Mouse (Mus musculus) embryonic facial prominence, embryonic 10.5 days (tissue): ENCODE results near the gene Prdm2. TPM values are rescaled to one million over a fixed set of nuclear protein-coding genes. Genes with fewer than 3 reads are reported as not detected.
A peak's percentile ranks its signal among the peaks of the same experiment; 100 is the strongest.

Source experiments
- DNase-seq: peaks from one replicate; pipeline ENCODE4 v3.0.0-alpha.2; 2017; ENCODE audit warnings: low spot score
- H3K27ac ChIP-seq: fragments of 300-500 bp; sonication (generic); replicated peaks from 2 replicates; pipeline ENCODE4 v1.5.1; 2016; ENCODE audit warnings: mild to moderate bottlenecking
- H3K27me3 ChIP-seq: fragments of 300-500 bp; sonication (generic); replicated peaks from 2 replicates; pipeline ENCODE4 v1.6.1; 2016; ENCODE audit warnings: low read depth, mild to moderate bottlenecking; ENCODE audit not compliant: poor library complexity, severe bottlenecking
- H3K36me3 ChIP-seq: fragments of 300-500 bp; sonication (generic); replicated peaks from 2 replicates; pipeline ENCODE4 v1.6.1; 2016; ENCODE audit warnings: mild to moderate bottlenecking, moderate library complexity
- H3K4me1 ChIP-seq: fragments of 300-500 bp; sonication (generic); 2 replicates; pipeline ENCODE4 v1.6.1; 2016
- H3K4me3 ChIP-seq: fragments of 300-500 bp; sonication (generic); 2 replicates; pipeline ENCODE4 v1.5.1; 2016; ENCODE audit warnings: mild to moderate bottlenecking, moderate library complexity
- H3K9me3 ChIP-seq: fragments of 300-500 bp; sonication (generic); 2 replicates; pipeline ENCODE4 v1.6.1; 2016; ENCODE audit warnings: mild to moderate bottlenecking
- WGBS: fragments of 180-500 bp; shearing (Covaris S2); methylation state at CpG from one replicate; pipeline ENCODE4 v1.1.7; 2016; 5-methylcytosine and 5-hydroxymethylcytosine counted together
- polyA plus RNA-seq: library from polyadenylated mRNA; unstranded; fragments of >200 nt; fragmentation: Nextera tagmentation; extraction: Ambion mirVana; gene quantifications from 2 replicates; pipeline ENCODE4 v1.2.1, GENCODE M21; 2016

The Prdm2 gene
- polyA plus RNA-seq, 1 experiment from 2014 or later, result 17.4 TPM

DNA sequence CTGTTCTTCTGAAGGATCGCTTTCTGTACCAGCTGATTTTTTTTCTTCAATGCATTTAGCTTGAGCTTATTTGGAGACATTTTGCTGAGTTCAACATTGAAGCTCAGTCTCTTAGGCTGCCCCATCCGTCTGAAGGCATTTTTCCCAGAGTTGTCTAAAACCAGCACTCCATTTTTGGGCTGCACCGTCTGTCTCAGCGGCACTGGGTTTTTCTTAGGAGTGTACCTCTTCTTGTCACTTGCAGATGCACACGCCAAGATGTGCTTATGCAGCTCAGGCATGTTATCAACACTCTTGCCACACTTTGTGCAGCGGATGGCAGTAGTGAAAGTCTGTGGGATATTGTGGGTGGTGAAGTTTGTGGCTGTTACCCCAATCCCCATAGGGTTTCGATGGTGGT lies 80.4 kb downstream of the Prdm2 start:
- 95% methylated on average over 7 of the region's 7 CpGs for WGBS
- Histone ChIP-seq H3K9me3 (no peaks in the 10 kb centered on the region), H3K27me3 (no peaks in the 10 kb centered on the region), H3K27ac (no peak overlapping the region), H3K36me3 (peaks cover 98% of the 10 kb centered on the region), H3K4me3 (no peak overlapping the region), H3K4me1 (no peaks in the 10 kb centered on the region)
- no peak for DNase-seq

GRCm38 (mm10) chr4:143130441-143130840 lies 82.4 kb downstream of the Prdm2 start:
- DNase-seq, result no peak
- Histone ChIP-seq H3K27me3 (no peaks in the 10 kb centered on the region), H3K36me3 (peaks cover 99% of the 10 kb centered on the region), H3K9me3 (no peaks in the 10 kb centered on the region), H3K27ac (no peak overlapping the region), H3K4me1 (no peaks in the 10 kb centered on the region), H3K4me3 (no peak overlapping the region)
- 93% methylated on average over 5 of the region's 5 CpGs for WGBS

- DNase-seq, result no peak
- WGBS, result 93% methylated on average over 4 of the region's 4 CpGs
- H3K36me3 ChIP-seq, result peaks cover 96% of the 10 kb centered on the region
- H3K4me3 ChIP-seq, result no peak overlapping the region
- no peaks in the 10 kb centered on the region for H3K9me3 ChIP-seq
- H3K27me3 ChIP-seq, result no peaks in the 10 kb centered on the region
- H3K4me1 ChIP-seq, result no peaks in the 10 kb centered on the region
- no peak overlapping the region for H3K27ac ChIP-seq
These were observed 83.5 kb downstream of the Prdm2 start for GRCm38 (mm10) chr4:143129261-143129760.

DNA sequence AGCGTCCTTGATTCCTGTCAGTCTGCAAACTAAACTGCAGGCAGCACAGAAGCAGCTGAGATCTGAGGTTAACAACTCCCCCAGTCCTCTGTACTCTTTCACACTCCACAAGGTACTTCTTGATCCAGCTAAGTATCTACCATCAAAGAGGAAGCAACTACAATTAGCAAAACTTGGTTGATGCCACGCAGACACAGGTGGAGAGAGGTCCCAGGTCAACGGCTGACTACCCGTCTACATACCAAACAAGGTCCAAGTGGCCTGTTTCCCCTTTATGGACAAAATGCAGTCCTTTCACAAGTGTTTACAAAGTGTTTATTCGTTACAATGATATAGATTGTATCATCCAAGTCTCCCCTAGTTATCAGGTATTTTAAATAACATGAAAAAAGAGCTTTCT lies 85.6 kb downstream of the Prdm2 start:
- Histone ChIP-seq H3K9me3 (no peaks in the 10 kb centered on the region), H3K4me1 (no peaks in the 10 kb centered on the region), H3K36me3 (peaks cover 85% of the 10 kb centered on the region), H3K27me3 (no peaks in the 10 kb centered on the region), H3K4me3 (no peak overlapping the region), H3K27ac (no peak overlapping the region)
- DNase-seq, result no peak
- WGBS, result 90% methylated on average over 5 of the region's 5 CpGs

- 98% methylated on average over 14 of the region's 14 CpGs for WGBS
- no peak overlapping the region for H3K4me3 ChIP-seq
- no peaks in the 10 kb centered on the region for H3K27me3 ChIP-seq
- DNase-seq, result no peak
- no peak overlapping the region for H3K27ac ChIP-seq
- H3K4me1 ChIP-seq, result no peaks in the 10 kb centered on the region
- no peaks in the 10 kb centered on the region for H3K9me3 ChIP-seq
- peaks cover 78% of the 10 kb centered on the region for H3K36me3 ChIP-seq
These were observed 86.3 kb downstream of the Prdm2 start for GRCm38 (mm10) chr4:143126476-143126875.

DNA sequence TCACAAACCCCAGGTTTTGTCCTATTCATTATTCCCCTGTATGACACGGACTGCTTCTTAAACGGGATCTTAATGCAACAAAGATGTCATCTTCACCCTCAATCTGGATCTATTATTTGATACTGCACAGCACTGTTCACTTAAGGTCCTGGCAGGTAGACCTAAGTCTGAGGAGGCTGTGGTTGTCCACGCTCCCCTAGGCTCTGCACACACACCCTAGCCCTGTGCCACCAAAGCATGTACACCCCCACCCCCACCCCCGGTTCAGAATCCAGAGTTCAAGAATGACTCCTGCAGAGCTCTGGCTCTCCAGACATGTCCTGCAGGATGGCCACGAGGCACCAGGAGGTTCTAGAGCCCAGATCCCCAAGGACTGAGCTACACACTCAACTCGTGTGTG lies 87.5 kb downstream of the Prdm2 start:
- Histone ChIP-seq H3K27me3 (no peaks in the 10 kb centered on the region), H3K27ac (no peak overlapping the region), H3K4me3 (no peak overlapping the region), H3K9me3 (no peaks in the 10 kb centered on the region), H3K36me3 (peaks cover 72% of the 10 kb centered on the region), H3K4me1 (no peaks in the 10 kb centered on the region)
- DNase-seq, result no peak
- WGBS, result 84% methylated on average over 6 of the region's 6 CpGs

GRCm38 (mm10) chr4:143123043-143123442 lies 89.8 kb downstream of the Prdm2 start:
- no peak for DNase-seq
- Histone ChIP-seq H3K27me3 (no peaks in the 10 kb centered on the region), H3K36me3 (peaks cover 54% of the 10 kb centered on the region), H3K27ac (no peak overlapping the region), H3K4me3 (no peak overlapping the region), H3K4me1 (no peaks in the 10 kb centered on the region), H3K9me3 (no peaks in the 10 kb centered on the region)
- WGBS, result 83% methylated on average over 10 of the region's 10 CpGs

DNA sequence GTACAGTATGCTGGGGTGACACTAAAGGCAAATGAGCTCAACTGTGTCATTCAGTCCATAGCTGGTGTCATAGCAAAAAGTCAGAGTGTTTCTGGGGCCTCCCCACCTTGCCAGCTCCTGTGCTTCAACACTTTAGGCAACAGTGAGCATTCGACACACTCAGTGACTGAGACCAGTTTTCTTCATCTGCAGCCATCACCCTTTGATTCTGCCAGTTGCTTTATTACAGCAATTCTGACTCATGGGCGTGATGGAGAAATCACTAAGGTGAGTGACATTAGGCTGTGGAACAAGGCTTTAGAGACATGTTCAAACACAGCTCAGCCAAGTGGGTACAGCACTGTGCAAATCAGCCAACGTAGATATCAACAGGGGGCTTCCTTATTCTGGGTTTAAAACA lies 91.6 kb downstream of the Prdm2 start:
- WGBS, result 89% methylated on average over 3 of the region's 3 CpGs
- no peak overlapping the region for H3K27ac ChIP-seq

GRCm38 (mm10) chr4:143120008-143120407 lies 92.8 kb downstream of the Prdm2 start:
- WGBS, result 93% methylated on average over 8 of the region's 8 CpGs
- Histone ChIP-seq H3K36me3 (peaks cover 31% of the 10 kb centered on the region), H3K4me1 (no peaks in the 10 kb centered on the region), H3K9me3 (no peaks in the 10 kb centered on the region), H3K27me3 (no peaks in the 10 kb centered on the region), H3K4me3 (no peak overlapping the region), H3K27ac (no peak overlapping the region)
- no peak for DNase-seq

More for the DNA sequence above, 91.6 kb downstream of the Prdm2 start:
- H3K9me3 ChIP-seq, result no peaks in the 10 kb centered on the region
- DNase-seq, result no peak
- peaks cover 42% of the 10 kb centered on the region for H3K36me3 ChIP-seq
- H3K27me3 ChIP-seq, result no peaks in the 10 kb centered on the region
- no peak overlapping the region for H3K4me3 ChIP-seq
- H3K4me1 ChIP-seq, result no peaks in the 10 kb centered on the region

DNA sequence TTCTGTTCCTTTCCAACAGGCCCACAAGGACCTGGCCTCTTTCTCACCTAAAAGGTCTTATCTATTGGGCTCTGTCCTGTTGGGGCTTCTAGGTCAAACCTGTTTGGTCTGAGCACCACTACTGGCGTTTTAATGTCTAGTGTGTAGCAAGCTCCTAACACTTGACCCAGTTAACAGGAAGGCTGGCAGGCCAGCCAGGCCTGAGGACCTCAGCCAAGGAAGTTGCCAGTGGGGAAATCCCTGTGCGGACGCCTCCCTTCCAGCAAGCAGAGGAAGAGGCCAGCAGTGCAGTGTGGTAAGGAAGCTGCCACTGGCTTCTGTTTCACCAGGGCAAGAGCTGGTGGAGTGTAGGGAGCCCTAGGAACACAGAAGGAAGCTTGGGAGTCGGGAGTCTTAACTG lies 94.0 kb downstream of the Prdm2 start:
- Histone ChIP-seq H3K27ac (no peak overlapping the region), H3K4me1 (peaks cover 4% of the 10 kb centered on the region; the same call in 1 of the 2 replicates), H3K4me3 (no peak overlapping the region), H3K9me3 (no peaks in the 10 kb centered on the region), H3K36me3 (peaks cover 28% of the 10 kb centered on the region), H3K27me3 (no peaks in the 10 kb centered on the region)
- WGBS, result 68% methylated on average over 4 of the region's 4 CpGs
- no peak for DNase-seq

- H3K4me3 ChIP-seq, result no peak overlapping the region
- peaks cover 28% of the 10 kb centered on the region for H3K36me3 ChIP-seq
- H3K4me1 ChIP-seq, result peaks cover 4% of the 10 kb centered on the region; the same call in 1 of the 2 replicates
- H3K27me3 ChIP-seq, result no peaks in the 10 kb centered on the region
- WGBS, result 87% methylated on average over 12 of the region's 12 CpGs
- DNase-seq, result no peak
- no peak overlapping the region for H3K27ac ChIP-seq
- no peaks in the 10 kb centered on the region for H3K9me3 ChIP-seq
These were observed 96.9 kb downstream of the Prdm2 start for GRCm38 (mm10) chr4:143115851-143116250.

- no peak for DNase-seq
- Histone ChIP-seq H3K27me3 (no peaks in the 10 kb centered on the region), H3K9me3 (no peaks in the 10 kb centered on the region), H3K4me3 (no peak overlapping the region), H3K27ac (no peak overlapping the region), H3K36me3 (peaks cover 36% of the 10 kb centered on the region), H3K4me1 (peaks cover 5% of the 10 kb centered on the region; the same call in 1 of the 2 replicates)
- WGBS, result 83% methylated on average over 21 of the region's 21 CpGs
These were observed 98.4 kb downstream of the Prdm2 start for GRCm38 (mm10) chr4:143114232-143114979.

- DNase-seq, result peak; percentile 77
- Histone ChIP-seq H3K4me3 (no peak overlapping the region), H3K27ac (no peak overlapping the region), H3K36me3 (peaks cover 50% of the 10 kb centered on the region), H3K27me3 (no peaks in the 10 kb centered on the region), H3K9me3 (no peaks in the 10 kb centered on the region), H3K4me1 (peaks cover 19% of the 10 kb centered on the region)
- 29% methylated on average over 6 of the region's 6 CpGs for WGBS
These were observed 99.8 kb downstream of the Prdm2 start for GRCm38 (mm10) chr4:143112985-143113384.
